Mouse (Mus musculus): ENCODE data around the gene Slc24a3. TPM values are rescaled to one million over a fixed set of nuclear protein-coding genes. Genes with fewer than 3 reads are reported as not detected.
A peak's percentile ranks its signal among the peaks of the same experiment; 100 is the strongest.

The Slc24a3 gene
- polyA plus RNA-seq, 1 experiment from 2014 or later: 6.1 TPM

DNA sequence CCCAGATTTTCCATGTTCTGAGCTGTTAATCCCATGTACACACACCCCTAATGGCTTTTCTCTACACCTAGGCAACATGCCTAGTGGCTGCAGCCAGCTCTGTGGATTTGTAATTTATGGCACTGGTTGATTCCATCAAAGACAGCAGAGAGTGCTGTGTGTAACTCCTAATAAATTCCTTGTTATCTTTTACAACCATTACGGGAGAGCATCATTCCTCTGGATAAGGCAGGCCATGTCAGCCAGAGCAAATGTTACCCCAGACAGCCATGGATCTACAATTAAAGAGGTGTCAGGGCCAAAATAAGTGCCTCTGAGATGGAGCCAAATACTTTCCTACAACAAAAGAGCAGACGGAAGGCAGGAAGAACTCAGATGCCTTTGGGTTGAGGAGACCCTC, 49.0 kb downstream of the Slc24a3 start:
- 85% methylated on average over 2 of the region's 2 CpGs for WGBS
- Histone ChIP-seq H3K4me2 (no peak overlapping the region), H3K4me1 (replicated peaks) (no peaks in the 10 kb centered on the region), H3K4me3 (no peak overlapping the region), H3K27ac (no peak overlapping the region), H3K36me3 (no peaks in the 10 kb centered on the region), H3K9ac (no peak overlapping the region), H3K27me3 (no peaks in the 10 kb centered on the region), H3K9me3 (no peaks in the 10 kb centered on the region)
- no peak for ATAC-seq (ENCODE audit: low FRiP score)

DNA sequence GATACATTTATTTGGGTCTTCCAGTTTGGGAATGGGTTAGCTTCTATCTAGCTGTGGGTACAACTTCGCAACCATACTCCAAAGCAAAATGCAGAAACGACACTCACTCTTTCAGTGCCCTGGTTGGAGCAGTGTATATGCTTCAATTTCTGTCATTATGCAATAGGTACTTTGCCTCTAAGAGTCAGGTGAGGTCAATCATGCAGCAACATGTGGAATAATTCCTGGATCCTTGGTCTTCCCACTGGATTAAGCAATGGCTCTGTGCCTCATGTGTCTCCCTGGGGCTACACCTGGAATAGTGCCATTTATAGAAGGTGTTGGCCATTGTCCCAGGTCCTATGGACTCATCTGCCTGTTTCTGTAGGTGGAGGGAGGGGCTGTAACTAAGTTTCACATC, 49.9 kb downstream of the Slc24a3 start:
- Histone ChIP-seq H3K9me3 (no peaks in the 10 kb centered on the region), H3K27ac (no peak overlapping the region), H3K4me3 (no peak overlapping the region), H3K4me1 (replicated peaks) (no peaks in the 10 kb centered on the region), H3K9ac (no peak overlapping the region), H3K36me3 (no peaks in the 10 kb centered on the region), H3K4me2 (no peak overlapping the region), H3K27me3 (no peaks in the 10 kb centered on the region)
- ATAC-seq (ENCODE audit: low FRiP score): no peak
- 99% methylated on average over 2 of the region's 2 CpGs for WGBS

DNA sequence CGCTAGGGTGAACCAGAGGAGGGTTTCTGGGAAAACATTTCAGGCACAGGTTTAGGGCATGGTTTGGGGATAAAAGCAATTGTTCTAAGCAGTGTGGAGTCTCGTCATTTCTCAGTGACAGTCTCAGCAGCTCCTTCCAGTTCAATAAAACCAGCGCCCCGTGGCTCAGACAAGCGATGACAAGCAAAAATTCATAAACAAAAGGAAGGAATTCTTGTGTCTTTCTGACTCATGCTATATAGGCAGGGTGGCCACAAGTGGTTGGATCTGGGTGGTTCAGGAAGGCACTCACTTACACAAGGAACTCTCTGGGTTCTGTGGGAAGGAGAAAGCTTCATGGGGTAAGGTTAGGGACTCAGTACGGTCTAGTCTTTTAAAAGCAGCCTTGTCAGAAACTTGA, 51.7 kb downstream of the Slc24a3 start:
- H3K4me1 ChIP-seq (replicated peaks): no peaks in the 10 kb centered on the region
- no peak for ATAC-seq (ENCODE audit: low FRiP score)
- H3K36me3 ChIP-seq: no peaks in the 10 kb centered on the region
- H3K27ac ChIP-seq: no peak overlapping the region
- no peak overlapping the region for H3K4me2 ChIP-seq
- no peak overlapping the region for H3K9ac ChIP-seq
- no peak overlapping the region for H3K4me3 ChIP-seq
- no peaks in the 10 kb centered on the region for H3K9me3 ChIP-seq
- 77% methylated on average over 6 of the region's 6 CpGs for WGBS
- no peaks in the 10 kb centered on the region for H3K27me3 ChIP-seq

DNA sequence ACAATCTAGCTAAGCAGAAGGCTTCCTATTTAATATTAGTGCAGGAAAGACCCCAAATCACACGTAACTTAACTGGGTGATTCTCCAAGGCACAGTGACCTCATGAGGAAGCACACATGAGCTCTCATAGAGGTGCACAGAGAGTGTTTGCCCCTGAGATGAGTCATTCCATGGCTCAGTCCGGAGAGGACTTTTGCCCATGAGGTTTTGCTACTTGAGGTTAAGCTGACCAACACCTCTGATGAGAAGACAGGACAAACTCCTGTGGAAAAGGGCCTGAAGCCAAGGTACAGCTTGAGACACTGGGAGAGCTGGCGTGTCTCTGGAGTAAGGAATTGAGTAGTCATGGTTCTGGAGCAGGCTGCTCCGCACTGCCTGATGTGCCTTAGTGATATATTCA, 56.1 kb downstream of the Slc24a3 start:
- Histone ChIP-seq H3K27ac (no peak overlapping the region), H3K9ac (no peak overlapping the region), H3K4me1 (replicated peaks) (no peaks in the 10 kb centered on the region), H3K36me3 (no peaks in the 10 kb centered on the region), H3K4me2 (no peak overlapping the region), H3K27me3 (no peaks in the 10 kb centered on the region), H3K4me3 (no peak overlapping the region), H3K9me3 (no peaks in the 10 kb centered on the region)
- ATAC-seq (ENCODE audit: low FRiP score): no peak
- 92% methylated on average over 4 of the region's 4 CpGs for WGBS

DNA sequence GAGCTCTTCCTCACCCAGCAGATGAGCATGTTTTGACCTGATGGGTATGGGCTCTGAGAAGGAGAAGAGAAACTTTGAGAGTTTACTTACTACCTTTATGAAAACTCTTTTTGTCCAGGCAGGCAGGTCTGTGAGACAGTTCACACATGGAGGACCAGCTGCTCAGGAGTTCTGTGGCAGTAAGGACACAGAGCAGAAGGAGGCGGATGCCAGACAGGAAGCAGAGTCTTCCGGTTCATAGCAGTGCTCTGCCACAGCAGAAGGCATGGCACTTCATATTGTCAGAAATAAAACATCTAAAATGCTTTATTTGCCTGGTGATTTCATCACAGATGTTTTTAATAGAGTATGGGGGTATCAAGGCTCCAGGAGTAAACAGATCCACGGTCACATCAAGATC, 58.1 kb downstream of the Slc24a3 start:
- H3K36me3 ChIP-seq: no peaks in the 10 kb centered on the region
- H3K9me3 ChIP-seq: no peaks in the 10 kb centered on the region
- H3K4me3 ChIP-seq: no peak overlapping the region
- WGBS: 70% methylated on average over 3 of the region's 3 CpGs
- no peak for ATAC-seq (ENCODE audit: low FRiP score)
- no peaks in the 10 kb centered on the region for H3K4me1 ChIP-seq (replicated peaks)
- no peaks in the 10 kb centered on the region for H3K27me3 ChIP-seq
- H3K27ac ChIP-seq: no peak overlapping the region
- H3K9ac ChIP-seq: no peak overlapping the region
- no peak overlapping the region for H3K4me2 ChIP-seq

DNA sequence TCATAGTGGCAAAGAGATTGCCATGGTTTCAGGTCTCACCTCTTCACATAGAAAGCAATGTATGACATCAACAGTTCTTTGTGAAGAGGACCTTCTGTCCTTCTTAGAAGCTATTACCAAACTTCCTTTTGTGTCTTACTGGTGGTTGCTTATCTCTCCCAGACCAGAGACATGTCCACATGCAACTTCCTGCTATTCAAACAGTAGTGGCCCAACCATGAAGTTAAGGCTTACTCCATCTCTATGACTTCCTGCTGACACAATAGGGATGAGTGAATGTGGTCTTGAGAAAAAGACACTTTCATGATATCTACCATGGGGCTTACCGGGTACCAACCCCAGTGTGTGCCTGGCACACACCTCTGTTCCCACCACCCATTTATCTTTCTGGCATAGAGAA, 58.5 kb downstream of the Slc24a3 start:
- ATAC-seq (ENCODE audit: low FRiP score): no peak
- no peak overlapping the region for H3K9ac ChIP-seq
- no peaks in the 10 kb centered on the region for H3K9me3 ChIP-seq
- H3K4me3 ChIP-seq: no peak overlapping the region
- no peaks in the 10 kb centered on the region for H3K36me3 ChIP-seq
- H3K4me1 ChIP-seq (replicated peaks): no peaks in the 10 kb centered on the region
- 90% methylated on average over 1 of the region's 1 CpGs for WGBS
- H3K27me3 ChIP-seq: no peaks in the 10 kb centered on the region
- H3K4me2 ChIP-seq: no peak overlapping the region
- H3K27ac ChIP-seq: no peak overlapping the region

DNA sequence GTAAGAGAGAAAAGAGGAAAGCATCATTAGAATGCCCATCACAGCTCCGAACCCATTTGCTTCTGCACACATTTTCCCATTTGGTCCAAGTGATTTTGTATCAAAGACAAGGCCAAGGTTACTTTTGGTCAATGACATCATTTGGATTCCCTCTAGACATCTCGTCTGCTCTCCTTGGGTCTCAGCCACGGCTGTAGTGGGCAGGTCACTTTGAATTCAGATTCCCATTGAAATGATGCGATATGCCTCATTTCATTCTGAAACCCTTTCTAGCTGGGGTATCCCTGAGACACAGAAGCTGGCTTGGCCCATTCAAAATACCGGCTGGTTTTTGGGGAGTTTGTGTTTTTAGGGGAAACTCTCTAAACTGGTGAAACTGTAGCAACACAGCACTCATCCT, 59.8 kb downstream of the Slc24a3 start:
- H3K27ac ChIP-seq: no peak overlapping the region
- H3K36me3 ChIP-seq: no peaks in the 10 kb centered on the region
- no peak overlapping the region for H3K4me3 ChIP-seq
- H3K9ac ChIP-seq: no peak overlapping the region
- no peak for ATAC-seq (ENCODE audit: low FRiP score)
- H3K4me1 ChIP-seq (replicated peaks): no peaks in the 10 kb centered on the region
- H3K27me3 ChIP-seq: no peaks in the 10 kb centered on the region
- 87% methylated on average over 5 of the region's 5 CpGs for WGBS
- no peak overlapping the region for H3K4me2 ChIP-seq
- H3K9me3 ChIP-seq: no peaks in the 10 kb centered on the region

DNA sequence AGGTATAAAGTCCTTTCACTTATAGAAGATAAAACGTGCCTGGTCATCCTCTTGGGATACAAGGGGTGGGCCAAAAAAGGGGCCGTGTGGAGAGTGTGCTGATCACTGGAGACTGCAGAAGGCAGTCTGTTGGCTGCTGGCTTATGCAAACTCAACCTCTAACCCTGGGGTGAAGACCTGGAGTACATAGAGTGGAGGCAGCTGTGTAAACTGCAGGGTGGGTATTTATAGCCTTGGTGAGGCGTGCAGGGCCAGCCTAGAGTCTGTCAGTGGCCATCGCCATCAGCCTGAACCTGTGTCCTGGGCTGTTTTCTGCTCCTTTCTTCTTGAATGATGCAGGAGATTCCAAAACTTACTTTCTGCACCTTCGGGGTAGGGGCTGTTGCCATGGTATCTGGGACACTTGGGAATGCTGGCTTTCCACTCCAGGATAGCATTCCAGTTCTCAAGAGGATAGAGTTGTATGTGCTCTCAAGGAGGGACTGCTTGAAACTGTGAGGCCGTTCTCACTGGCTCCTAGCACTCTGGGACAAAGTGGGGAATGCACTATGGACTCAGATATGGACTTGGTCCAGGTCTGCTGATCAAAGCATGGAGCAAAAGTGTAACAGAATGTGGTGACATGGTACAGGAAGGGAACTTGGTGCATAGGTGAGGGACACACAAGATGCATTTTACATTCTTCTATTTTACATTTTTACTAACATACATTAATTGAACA, 65.4 kb downstream of the Slc24a3 start:
- 63% methylated on average over 6 of the region's 6 CpGs for WGBS

DNA sequence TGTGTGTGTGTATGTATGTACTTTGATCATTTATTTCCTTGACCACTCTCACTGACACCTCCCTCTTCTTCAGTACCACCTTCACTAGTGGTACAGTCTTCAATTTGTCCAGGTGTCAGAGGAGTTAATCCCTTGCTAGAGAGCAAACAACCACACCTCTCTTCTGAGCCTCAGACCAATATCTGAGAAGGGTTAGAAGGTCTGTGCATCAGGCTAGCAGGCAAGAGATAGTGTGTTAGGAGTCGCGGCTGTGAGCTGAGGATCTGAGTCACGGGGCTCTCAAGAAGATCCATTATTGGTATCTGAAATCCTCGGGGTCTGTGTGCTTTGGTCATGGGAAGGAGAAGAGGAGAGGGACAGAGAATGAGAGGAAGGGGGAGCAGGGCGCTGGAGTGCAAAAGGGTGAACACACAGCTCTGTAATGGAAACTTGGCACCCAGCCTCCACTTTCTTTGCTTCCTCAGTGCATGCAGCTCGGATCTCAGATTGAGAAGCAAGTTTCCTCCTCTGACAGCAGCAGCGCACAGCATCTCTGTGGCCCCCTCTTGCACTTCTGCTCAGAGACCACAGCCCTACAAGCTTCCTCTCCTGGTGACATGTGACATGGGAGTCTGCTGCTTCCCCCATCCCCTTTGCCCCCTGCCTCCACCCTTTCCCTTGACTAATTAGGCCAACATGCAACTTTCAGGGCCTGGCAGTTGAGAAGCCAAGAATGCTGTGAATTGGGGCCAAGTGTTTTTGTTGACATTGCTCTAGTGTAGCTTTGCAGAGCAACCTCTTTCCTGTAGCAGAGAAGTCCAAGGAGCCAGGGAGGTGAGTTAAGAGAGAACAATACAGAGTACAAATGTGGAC, 66.2 kb downstream of the Slc24a3 start:
- Histone ChIP-seq H3K27ac (0 out of 2 replicates have a peak overlapping the region, but pooled peaks have one; percentile 48), H3K4me1 (replicated peaks) (peaks cover 6% of the 10 kb centered on the region; the same call in 1 of the 2 replicates)
- ATAC-seq (ENCODE audit: low FRiP score): no peak

More for the DNA sequence above, 65.4 kb downstream of the Slc24a3 start:
- Histone ChIP-seq H3K9me3 (no peaks in the 10 kb centered on the region), H3K4me2 (no peak overlapping the region), H3K36me3 (no peaks in the 10 kb centered on the region), H3K27ac (no peak overlapping the region), H3K4me3 (no peak overlapping the region), H3K4me1 (replicated peaks) (peaks cover 6% of the 10 kb centered on the region; the same call in 1 of the 2 replicates), H3K27me3 (no peaks in the 10 kb centered on the region), H3K9ac (no peak overlapping the region)
- no peak for ATAC-seq (ENCODE audit: low FRiP score)

DNA sequence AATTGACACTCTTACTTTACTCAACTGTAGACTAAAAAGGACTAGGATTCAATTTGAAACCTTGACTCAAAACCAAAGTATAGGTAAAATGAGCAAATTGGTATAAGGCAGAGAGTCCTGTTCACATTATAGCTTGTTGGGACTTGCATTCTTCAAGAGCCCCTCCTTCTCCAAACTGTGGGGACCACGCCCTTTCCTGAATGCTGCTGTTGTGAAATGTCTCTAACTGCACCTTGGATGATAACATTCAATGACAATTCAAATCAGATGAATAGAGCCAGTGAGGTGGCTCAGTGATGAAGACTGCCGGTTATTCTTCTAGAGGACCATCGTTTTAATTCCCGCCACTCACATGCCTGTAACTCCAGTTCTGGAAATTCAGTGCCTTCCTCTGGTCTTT, 78.8 kb downstream of the Slc24a3 start:
- Histone ChIP-seq H3K4me1 (replicated peaks) (no peaks in the 10 kb centered on the region), H3K4me3 (no peak overlapping the region), H3K9me3 (no peaks in the 10 kb centered on the region), H3K9ac (no peak overlapping the region), H3K36me3 (no peaks in the 10 kb centered on the region), H3K4me2 (no peak overlapping the region), H3K27ac (no peak overlapping the region), H3K27me3 (no peaks in the 10 kb centered on the region)
- 89% methylated on average over 4 of the region's 4 CpGs for WGBS
- no peak for ATAC-seq (ENCODE audit: low FRiP score)

More for the DNA sequence above, 66.2 kb downstream of the Slc24a3 start:
- WGBS: 78% methylated on average over 7 of the region's 7 CpGs
- Histone ChIP-seq H3K9me3 (no peaks in the 10 kb centered on the region), H3K4me3 (no peak overlapping the region), H3K36me3 (no peaks in the 10 kb centered on the region), H3K9ac (no peak overlapping the region), H3K4me2 (no peak overlapping the region), H3K27me3 (no peaks in the 10 kb centered on the region)

DNA sequence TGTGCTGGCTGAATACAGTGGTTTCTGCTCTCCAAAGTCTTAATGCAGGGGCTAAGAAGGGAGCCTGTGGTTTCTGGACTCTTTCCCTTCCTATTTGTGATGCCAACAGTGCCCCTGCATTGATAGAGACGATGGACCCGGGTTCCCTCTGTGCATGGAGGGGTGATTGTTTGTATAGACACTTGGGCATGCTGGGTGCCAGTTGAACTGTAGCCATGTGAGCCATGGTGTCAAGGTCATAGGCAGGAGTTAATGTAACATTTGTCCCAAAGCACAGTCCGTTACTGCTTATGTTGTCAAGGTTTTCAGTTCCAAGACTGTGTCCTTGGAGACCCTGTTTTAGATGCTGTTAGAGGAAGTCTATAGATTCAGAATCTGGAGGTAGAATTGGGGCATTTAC, 80.6 kb downstream of the Slc24a3 start:
- no peak for ATAC-seq (ENCODE audit: low FRiP score)
- 80% methylated on average over 3 of the region's 3 CpGs for WGBS

DNA sequence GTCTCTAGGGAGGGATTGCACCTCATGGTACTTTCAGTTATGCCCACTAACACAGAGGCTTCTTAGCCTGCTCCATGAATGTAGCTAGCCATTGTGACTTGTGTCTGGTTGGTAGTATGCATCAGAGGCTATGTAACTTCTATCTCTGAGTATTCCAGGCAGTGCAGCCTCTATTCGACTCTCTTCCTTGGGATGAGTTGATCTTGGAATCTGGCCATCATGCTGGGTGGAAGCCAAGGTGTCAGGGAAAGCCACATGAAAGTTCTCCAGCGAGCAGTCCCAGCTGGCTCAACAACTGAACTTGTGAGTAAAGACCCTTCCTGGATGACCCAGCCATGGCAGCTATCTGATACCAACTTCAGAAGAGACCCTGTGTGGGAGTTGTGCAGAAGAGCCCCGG, 89.8 kb downstream of the Slc24a3 start:
- H3K27me3 ChIP-seq: no peaks in the 10 kb centered on the region
- no peaks in the 10 kb centered on the region for H3K9me3 ChIP-seq
- no peak overlapping the region for H3K9ac ChIP-seq
- no peaks in the 10 kb centered on the region for H3K36me3 ChIP-seq
- H3K27ac ChIP-seq: no peak overlapping the region
- no peak overlapping the region for H3K4me2 ChIP-seq
- 80% methylated on average over 3 of the region's 3 CpGs for WGBS
- no peak for ATAC-seq (ENCODE audit: low FRiP score)
- H3K4me1 ChIP-seq (replicated peaks): no peaks in the 10 kb centered on the region
- no peak overlapping the region for H3K4me3 ChIP-seq

More for the DNA sequence above, 80.6 kb downstream of the Slc24a3 start:
- Histone ChIP-seq H3K4me2 (no peak overlapping the region), H3K9me3 (no peaks in the 10 kb centered on the region), H3K27me3 (no peaks in the 10 kb centered on the region), H3K27ac (no peak overlapping the region), H3K4me1 (replicated peaks) (no peaks in the 10 kb centered on the region), H3K9ac (no peak overlapping the region), H3K4me3 (no peak overlapping the region), H3K36me3 (no peaks in the 10 kb centered on the region)

DNA sequence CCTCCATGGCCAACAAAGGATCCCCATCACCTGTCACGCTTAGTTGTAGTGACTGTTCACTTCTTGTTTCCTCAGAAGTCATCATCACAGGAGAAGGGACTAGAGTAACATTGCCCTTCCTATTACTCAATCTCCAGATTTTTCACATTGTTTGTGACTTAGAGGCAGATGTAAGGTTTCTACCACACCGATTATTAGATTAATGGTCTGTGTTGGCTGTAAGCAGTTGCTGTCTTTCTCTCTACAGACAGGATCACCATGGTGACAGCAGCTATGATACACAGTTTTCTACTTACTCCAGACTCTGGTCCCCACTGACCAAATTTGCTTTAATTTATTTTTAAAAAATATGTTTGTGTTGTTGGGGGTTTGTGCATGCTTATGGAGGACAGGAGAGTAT, 90.3 kb downstream of the Slc24a3 start:
- 91% methylated on average over 2 of the region's 2 CpGs for WGBS
- Histone ChIP-seq H3K9me3 (no peaks in the 10 kb centered on the region), H3K4me2 (no peak overlapping the region), H3K4me3 (no peak overlapping the region), H3K27me3 (no peaks in the 10 kb centered on the region), H3K4me1 (replicated peaks) (no peaks in the 10 kb centered on the region), H3K27ac (no peak overlapping the region), H3K36me3 (no peaks in the 10 kb centered on the region), H3K9ac (no peak overlapping the region)
- ATAC-seq (ENCODE audit: low FRiP score): no peak
